Mouse (Mus musculus) neural tube, embryonic 10.5 days (tissue): ENCODE data around the gene Aqp3.
"Not testable (repeated sequence)": the region's sequence is repeated elsewhere in the genome, so short reads cannot be mapped to it uniquely, and the experiment has no call there.

Experiments used
- DNase-seq: peaks from one replicate; pipeline ENCODE4 v3.0.0-alpha.2; 2017; ENCODE audit warnings: low spot score; ENCODE audit errors: extremely low spot score

Aqp3 gene

GRCm38 (mm10) chr4:41107440-41107839 is 9.5 kb upstream of the Aqp3 start:
- no peak for DNase-seq

DNA sequence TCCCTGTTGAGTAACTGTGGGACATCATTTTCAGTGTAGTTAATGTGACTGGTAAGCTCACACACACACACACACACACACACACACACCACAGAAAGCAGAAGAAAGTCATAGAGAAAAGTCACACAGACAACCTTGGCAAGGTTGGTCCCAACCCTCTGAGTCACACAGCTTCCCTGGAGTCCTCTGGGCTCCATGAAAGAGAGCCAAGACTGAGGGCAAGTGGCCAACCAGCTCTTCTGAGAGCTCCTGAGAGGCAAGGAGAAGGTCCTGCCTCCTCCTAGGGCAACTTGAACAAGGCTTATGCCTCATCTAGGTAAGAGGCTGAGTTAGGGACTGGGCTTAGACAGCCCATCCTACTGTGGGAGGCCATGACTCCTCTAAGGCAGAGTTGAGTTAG is 4.9 kb upstream of the Aqp3 start:
- no peak for DNase-seq

DNA sequence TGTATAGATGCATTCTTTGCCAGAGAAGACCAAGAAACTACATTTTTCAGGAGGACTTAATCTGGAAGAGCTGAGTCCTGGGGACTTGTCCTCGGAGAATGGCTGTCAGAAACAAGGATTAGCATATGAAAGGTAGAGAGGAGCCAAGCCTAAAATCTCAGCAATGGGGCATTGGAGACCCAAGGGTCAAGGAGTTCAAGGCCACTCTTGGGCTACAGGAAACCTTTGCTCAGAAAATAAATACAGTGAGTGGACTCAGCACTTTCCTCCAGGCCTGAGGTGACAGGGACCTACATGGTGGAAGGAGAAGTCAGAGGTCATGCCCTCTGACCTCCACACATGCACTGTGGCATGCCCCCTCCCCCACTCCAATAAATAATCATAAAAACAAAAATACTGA is 3.0 kb upstream of the Aqp3 start:
- DNase-seq: no peak

DNA sequence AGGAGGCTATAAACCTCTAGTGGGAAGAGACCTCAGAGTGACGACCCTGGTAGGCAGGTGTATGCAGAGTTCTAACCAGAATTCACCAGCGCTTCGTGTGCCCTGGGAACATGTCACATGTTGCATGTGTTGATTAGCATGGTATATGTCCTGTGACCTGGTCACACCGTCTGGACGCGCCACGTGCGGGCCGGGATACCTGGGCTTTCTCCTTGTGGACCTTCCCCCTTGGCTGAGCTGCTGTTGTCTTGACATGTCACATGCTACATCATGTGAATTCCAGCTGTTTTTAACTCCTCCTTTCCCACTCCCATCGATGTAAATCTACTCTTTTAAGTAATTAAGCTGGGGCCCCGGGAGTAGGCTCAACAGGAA is 581 bp upstream of the Aqp3 start:
- DNase-seq: no peak

DNA sequence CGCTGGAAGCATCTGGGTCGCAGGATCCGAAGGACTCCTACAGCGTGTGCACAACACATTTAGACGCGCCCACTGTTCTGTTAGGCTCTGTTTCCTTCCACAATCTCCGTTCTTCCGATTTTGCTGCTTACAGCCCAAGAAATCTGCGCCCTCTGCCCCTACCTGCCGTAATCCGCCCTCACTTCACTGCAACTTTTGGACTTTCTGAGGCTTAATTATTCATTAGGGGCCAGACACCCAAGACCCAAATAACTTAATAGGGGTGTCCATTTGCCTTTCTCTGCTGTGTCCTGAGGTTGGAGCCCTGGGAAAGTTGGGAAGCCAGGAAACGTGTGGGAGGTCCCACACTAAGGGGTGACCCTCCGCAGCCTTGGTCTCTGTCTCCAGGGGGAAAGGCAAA is 602 bp downstream of the Aqp3 start:
- no peak for DNase-seq

DNA sequence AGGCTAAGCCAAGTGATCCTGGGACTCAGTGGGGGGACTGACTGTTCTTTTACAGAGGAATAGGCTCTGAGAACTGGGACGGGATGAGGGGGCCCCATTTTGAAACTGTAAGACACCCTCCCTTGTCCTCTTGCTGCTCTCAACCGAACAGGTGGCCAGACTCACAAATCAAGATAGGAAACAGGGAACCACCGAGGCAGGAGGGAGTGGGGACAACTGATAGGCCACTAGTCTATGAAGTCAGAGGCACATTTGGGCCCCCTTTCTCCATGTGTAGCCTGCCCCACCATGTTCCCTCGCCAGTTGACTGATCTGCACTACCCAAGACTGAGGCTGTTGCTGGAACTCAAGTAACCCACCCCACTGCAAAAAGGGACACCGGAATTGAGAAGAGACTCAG is 1.2 kb downstream of the Aqp3 start:
- no peak for DNase-seq

DNA sequence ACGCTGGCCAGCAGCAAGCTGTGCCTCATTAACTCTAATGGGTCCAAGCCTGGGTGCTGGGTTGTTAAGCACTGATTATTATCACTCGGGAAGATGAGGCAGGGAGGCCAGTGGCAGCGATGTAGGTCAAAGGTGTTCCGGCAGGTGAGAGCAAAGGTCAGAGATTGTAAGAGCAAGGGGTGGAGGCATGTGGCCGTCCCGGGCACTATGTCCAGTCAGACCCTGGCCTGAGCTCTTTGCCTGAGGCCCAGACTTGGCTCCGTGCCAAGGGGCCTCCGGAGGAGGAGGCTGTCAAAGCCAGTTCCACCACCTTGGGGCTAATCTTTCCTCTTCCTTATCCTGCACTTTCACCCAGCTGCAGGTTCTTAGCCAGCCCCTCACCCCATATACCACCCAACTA is 1.8 kb downstream of the Aqp3 start:
- no peak for DNase-seq

GRCm38 (mm10) chr4:41094361-41094760 is 3.6 kb downstream of the Aqp3 start:
- no peak for DNase-seq

DNA sequence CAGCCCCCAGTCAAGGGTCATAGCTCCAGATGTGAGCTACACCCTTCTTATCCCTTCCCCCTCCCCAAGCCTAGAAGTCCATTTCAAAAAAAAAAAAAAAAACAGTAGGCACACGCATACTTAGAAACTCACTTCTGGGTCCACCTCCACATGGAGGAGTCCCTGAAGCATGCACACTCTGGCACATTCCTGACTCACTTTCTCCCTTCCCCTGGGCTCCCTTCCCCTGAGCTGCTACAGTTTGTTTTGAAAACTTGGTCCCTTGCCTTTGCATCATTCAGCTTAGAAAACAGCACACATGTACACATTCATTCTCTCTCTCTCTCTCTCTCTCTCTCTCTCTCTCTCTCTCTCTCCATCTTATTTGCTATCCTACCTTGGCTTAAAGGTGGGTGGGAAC is 5.0 kb downstream of the Aqp3 start:
- no peak for DNase-seq

GRCm38 (mm10) chr4:41091391-41091790 is 6.6 kb downstream of the Aqp3 start:
- DNase-seq: no peak

DNA sequence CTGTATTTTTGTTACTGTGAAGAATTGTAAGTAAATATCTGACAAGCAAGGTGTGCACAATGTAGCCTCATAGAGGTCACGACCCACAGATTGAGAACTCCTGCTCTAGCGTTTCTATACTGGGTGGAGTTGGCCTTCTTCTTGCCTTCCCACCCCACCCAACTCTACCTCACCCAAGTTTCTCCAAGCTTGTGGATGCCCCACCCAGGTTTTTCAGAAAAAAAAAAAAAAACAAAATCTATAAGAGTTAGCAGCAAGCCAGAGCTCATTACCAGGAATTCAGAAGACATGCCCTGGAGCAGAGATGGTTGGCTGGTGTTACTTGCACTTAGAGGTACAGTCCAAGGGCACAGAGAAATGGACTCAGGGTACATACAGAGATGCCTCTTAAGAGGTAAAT is 8.3 kb downstream of the Aqp3 start:
- DNase-seq: no peak

DNA sequence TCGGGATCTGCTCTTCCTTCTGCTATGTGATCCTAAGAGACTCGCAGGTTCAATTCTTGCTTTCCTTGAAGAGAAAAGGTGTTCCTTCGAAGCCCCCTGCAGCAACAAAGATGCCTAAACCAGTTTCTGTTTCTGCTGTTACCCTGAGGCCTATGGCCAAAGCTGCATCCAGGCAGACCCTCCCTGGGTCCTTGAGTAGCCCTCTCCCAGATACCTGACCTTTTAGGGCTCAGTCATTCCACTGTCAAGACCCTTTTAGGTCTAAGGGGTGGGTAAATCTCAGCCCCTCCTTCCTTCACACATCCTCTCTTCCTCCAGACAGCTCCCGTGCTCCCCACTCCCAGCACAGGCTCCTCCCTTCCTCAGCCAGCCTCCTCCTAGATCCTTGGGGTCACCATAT is 8.8 kb downstream of the Aqp3 start:
- no peak for DNase-seq

DNA sequence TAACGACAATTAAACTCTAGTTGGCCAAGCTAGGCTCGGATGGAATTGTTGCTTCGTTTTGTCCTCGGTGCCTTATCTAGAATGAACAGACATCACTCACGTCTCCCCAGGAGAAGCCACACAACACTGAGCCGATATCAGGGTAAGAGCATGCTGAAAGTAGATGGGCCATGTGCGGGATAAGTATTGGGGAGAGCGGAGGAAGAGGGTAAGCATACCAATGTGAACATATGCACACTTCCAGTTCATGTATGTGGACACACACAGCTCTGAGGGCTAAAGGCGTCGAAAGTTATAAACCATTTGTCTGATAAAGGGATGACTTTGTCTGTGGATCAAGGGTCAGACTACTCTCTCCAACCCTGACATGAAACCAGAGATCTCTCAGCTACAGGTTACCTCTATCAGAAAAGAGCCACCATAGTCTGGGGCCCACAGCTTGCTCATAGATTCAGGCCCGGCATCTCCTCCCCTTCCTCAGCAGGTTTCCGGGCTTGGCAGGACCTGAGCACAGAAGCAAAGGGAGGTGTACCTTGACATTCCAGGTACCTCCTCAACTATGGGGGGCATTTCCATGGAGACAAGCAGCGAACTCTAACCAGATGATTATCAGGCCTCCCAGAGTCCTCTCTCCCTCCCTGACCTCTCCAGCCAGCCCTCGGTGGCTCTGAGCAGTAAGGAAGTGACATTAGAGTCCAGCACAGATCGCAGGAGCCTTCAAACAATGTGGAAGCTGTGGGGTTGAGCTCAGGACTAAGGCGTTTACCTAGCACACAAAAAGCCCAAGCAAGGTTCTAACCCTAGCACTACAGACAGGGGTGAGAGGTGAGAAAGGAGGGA is 10.3 kb downstream of the Aqp3 start:
- no peak for DNase-seq

- no peak for DNase-seq
Measured at GRCm38 (mm10) chr4:41086947-41087346, 11.0 kb downstream of the Aqp3 start.

DNA sequence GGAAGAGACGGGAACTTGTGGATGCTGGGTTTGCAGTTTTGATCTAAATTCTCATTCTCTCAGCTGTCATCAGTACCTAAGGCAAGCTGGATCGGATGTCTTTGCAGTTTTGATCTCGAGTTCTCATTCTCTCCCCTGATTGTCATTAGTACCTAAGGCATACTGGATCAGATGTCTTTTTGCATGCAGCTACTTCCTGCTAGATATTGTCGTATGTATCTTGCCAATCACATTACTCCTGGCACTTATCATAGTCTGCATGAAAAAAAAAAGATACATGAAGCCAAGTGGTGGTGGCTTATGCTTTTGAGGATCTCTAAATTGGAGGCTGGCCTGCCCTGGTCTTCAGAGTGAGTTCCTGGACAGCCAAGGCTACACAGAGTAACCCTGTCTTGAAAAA is 13.2 kb downstream of the Aqp3 start:
- DNase-seq: no peak

GRCm38 (mm10) chr4:41082803-41083202 is 15.2 kb downstream of the Aqp3 start:
- DNase-seq: not testable (repeated sequence)

- DNase-seq: no peak
Measured at GRCm38 (mm10) chr4:41081733-41082132, 16.2 kb downstream of the Aqp3 start.

GRCm38 (mm10) chr4:41078726-41079125 is 19.3 kb downstream of the Aqp3 start:
- DNase-seq: no peak

- no peak for DNase-seq
Measured at GRCm38 (mm10) chr4:41074461-41074860, 23.5 kb downstream of the Aqp3 start.

- DNase-seq: no peak
Measured at GRCm38 (mm10) chr4:41073008-41073817, 24.8 kb downstream of the Aqp3 start.

DNA sequence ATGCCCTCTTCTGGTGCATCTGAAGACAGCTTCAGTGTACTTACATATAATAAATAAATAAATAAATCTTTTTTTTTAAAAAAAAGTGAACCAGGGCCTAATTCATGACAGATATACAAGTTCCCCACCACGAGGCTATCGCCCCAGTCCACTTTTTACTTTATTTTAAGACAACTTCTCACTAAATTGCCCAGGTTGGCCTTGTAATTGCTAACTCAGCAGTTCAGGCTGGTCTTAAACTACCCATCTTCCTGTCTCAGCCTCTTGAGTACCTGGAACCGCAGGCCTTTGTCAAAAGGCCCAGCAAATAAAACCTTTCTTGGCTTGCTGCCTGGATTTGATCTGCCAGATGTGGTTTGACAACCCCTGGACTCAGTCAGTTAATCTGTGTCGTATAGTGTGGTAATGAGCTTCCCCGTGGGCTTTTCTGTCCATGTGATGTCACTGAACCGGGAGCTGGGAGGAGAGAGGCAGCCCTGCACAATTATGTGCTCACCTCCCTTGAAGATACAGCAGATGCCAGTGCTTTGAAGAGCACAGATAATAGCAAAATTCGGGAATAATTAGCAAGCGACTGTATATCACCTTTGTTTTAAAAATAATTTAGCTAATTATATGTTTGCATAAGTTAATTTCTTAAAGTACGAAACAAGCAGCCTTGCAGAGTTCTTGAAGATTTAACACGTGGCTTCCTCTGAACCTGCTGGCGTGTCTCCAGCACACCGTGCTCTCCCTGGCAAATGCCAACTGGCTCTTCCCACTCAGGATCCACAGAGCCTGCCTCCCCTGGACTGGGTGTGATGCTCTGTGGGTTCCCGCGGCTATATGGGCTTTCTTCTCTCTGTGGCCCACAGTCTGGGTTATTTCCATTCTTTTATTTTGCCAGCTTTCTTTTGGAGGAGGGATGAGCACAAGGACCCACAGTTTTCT is 26.2 kb downstream of the Aqp3 start:
- DNase-seq: no peak

DNA sequence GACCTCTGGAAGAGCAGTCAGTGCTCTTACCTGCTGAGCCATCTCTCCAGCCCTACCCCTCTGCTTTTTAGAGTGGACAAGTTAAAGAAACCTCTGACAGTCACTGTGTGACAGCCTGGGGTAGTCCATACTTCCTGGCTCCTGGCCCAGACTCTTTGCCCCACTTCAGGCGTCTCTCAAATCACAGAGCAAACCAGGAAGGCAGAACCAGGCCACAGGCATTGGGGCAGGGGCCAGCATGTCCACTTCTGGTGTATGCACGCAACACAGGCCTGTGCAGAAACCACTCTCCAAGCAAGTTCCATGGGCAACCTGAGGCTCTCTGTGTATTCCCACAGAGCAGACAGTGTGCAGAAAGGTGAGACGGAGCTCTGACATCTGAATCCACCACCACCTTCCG is 32.8 kb downstream of the Aqp3 start:
- no peak for DNase-seq
